Mouse (Mus musculus): ENCODE measurements around the gene Atoh7. TPM values are rescaled to one million over a fixed set of nuclear protein-coding genes. Genes with fewer than 3 reads are reported as not detected.

Gene Atoh7
- total RNA-seq, 2 experiments from 2014 or later, result not detected

DNA sequence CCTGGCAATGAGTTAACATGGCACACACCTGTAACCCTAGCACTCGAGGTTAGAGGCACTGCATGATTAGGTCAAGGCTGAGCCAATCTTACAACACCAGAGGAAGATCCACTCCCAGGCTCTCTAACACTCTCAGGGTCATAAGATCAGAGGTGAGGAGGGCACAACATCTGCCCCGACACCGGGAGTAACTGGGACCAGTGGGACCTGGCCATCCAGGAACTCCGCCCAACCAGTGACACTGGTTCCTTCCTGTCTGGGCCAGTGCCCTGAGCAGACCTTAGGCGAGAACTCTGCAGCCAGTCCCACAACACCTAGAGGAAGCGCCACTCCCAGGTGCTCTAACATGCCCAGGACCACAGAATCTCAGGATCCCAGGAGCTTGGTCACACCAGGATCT is 37.0 kb downstream of the Atoh7 start:
- ATAC-seq (replicated peaks; ENCODE audit: poor library complexity, severe bottlenecking), result no peak

DNA sequence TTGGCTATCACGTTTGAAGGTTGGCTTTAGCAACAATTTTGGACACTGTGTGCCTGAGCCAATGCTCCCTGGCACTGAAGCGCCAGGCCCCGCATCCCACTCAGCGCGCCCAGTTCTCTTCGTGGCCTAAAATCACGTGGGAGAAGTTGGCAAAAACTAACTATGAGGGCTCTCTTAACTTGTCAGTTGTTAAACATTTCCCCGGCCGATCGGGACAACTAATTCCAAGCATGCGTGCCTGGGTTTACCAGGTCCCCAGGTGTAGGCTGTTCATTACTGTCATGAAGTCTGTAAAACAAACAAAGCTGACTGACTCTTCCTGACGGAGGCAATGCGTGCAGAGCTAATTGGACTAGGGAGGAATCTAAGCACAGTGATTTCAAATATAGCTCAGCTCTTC is 43.2 kb downstream of the Atoh7 start:
- no peak for ATAC-seq (replicated peaks; ENCODE audit: poor library complexity, severe bottlenecking)

Other genes with a start within 250 kb of the Atoh7 start
- gene Tet1, start 190.7 kb upstream of the Atoh7 start, total RNA-seq (2014; fragmentation: Nextera tagmentation), result 12.8 and 21.1 TPM in 2 replicates
- 7.5 and 8.6 TPM in 2 replicates for gene Tet1, start 190.7 kb upstream of the Atoh7 start, total RNA-seq (2017)
- gene Slc25a16, start 179.0 kb upstream of the Atoh7 start, total RNA-seq (2014; fragmentation: Nextera tagmentation), result 15.7 and 24.2 TPM in 2 replicates
- 17.6 and 19.0 TPM in 2 replicates for gene Slc25a16, start 179.0 kb upstream of the Atoh7 start, total RNA-seq (2017)
- 47.2 and 65.6 TPM in 2 replicates for gene Dna2, start 152.6 kb upstream of the Atoh7 start, total RNA-seq (2014; fragmentation: Nextera tagmentation)
- 49.5 and 51.2 TPM in 2 replicates for gene Dna2, start 152.6 kb upstream of the Atoh7 start, total RNA-seq (2017)
- gene Rufy2, start 119.4 kb upstream of the Atoh7 start, total RNA-seq (2014; fragmentation: Nextera tagmentation), result 4.0 and 9.5 TPM in 2 replicates
- gene Rufy2, start 119.4 kb upstream of the Atoh7 start, total RNA-seq (2017), result 5.6 and 7.3 TPM in 2 replicates
- 64.1 and 67.8 TPM in 2 replicates for gene Hnrnph3, start 75.4 kb upstream of the Atoh7 start, total RNA-seq (2014; fragmentation: Nextera tagmentation)
- gene Hnrnph3, start 75.4 kb upstream of the Atoh7 start, total RNA-seq (2017), result 34.0 and 43.0 TPM in 2 replicates
- gene Pbld2, start 75.3 kb upstream of the Atoh7 start, total RNA-seq (2014; fragmentation: Nextera tagmentation), result 0.34 TPM in 1 of 2 replicates, not detected in the other
- gene Pbld2, start 75.3 kb upstream of the Atoh7 start, total RNA-seq (2017), result not detected in 2 replicates
- gene Pbld1, start 39.5 kb upstream of the Atoh7 start, total RNA-seq (2014; fragmentation: Nextera tagmentation), result not detected in 2 replicates
- gene Pbld1, start 39.5 kb upstream of the Atoh7 start, total RNA-seq (2017), result not detected in 2 replicates
- gene Mypn, start 104.3 kb downstream of the Atoh7 start, total RNA-seq (2014; fragmentation: Nextera tagmentation), result not detected in 2 replicates
- not detected in 2 replicates for gene Mypn, start 104.3 kb downstream of the Atoh7 start, total RNA-seq (2017)
- 75.9 and 82.5 TPM in 2 replicates for gene Herc4, start 144.2 kb downstream of the Atoh7 start, total RNA-seq (2014; fragmentation: Nextera tagmentation)
- gene Herc4, start 144.2 kb downstream of the Atoh7 start, total RNA-seq (2017), result 61.3 and 65.0 TPM in 2 replicates